Mouse (Mus musculus): ENCODE measurements around the gene Ganab.
"Not testable (repeated sequence)": the region's sequence is repeated elsewhere in the genome, so short reads cannot be mapped to it uniquely, and the experiment has no call there.

Ganab gene

DNA sequence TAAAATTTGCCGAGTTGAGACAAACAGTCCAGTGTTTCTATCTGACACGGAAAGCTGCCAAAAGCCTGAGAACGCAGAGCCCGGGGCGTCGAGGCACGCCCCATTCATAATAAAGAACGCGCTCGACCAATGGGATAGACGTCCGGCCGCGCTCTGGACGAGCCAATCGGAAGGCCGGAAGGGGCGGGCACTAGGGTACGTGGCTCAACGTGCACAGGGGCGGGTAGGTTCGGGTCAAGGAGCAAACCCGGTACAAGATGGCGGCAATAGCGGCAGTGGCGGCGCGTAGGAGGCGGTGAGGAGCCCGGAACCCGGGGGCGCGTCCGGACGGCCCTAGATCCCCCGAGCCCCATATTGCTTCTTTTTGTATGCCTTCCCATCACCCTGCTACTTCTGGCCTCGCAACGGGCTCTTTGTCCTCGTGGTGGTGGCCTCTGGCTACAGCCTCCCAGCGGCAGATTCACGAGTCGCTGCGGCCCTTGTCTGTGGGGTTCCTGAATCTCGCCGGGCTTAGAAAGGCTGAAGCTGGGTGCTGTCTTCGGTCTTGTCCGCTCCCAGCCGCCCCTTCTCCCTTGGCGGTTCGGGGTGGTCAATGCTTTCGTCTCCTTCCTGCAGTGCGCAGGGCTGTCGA, at the start of gene Ganab:
TSS of gene Ganab (plus strand) at position 207 of the 631 bp plus-strand sequence.
- DNase-seq = peak; percentile 94 to 97

- DNase-seq = no peak
Measured at GRCm38 (mm10) chr19:8848356-8848755, 49.5 kb upstream of the Ganab start.

GRCm38 (mm10) chr19:8850402-8850901, 47.4 kb upstream of the Ganab start, which contains the start of gene Lrrn4cl:
Lrrn4cl (plus strand) TSS chr19:8850768.
- no peak for DNase-seq

DNA sequence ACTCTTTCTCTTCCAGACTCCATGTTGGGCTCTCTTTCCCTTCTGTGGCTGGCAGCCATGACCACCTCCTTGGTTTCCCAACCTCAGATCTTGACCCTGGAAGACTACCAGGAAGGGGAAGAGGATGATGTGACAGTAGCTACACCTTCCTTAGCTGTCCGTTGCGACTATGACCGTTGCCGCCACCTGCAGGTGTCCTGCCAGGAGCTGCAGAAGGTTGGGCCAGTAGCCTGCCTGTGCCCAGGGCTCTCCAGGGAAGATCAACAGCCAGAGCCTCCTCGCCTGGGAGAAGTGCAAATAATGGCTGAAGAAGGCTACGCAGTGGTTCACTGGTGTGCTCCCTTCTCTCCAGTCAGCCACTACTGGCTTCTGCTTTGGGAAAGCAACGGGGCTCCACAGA, 46.2 kb upstream of the Ganab start:
- no peak for DNase-seq

DNA sequence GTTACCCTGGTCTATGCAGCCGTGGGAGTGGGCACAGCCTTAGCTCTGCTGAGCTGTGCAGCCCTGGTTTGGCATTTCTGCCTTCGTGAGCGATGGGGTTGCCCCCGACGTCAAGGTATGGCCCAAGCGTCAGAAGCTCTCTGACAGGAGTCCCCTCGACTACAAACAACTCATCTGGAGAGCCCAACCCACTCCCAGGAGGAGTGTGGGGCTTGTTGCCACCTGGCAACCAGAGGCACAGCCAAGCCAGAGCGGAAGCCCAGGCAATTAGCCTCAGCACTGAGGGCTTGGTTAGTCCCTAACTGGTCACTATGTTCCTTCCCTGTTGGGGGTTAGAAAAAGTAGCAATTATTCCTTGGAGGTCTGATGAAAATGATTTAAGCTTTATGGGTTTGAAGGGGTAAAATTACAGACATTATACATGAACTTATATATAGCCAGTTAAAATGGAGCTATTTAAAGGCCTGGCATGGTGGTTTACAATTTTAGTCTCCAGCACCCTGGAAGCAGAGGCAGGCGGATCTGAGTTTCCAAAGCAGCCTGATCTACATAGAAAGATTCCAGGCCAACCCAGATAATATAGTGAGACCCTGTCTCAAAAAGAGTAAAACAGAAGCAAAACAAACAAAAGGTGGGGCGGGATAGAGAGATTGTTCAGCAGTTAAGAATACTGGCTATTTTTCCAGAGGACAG, 45.5 kb upstream of the Ganab start:
- no peak for DNase-seq

GRCm38 (mm10) chr19:8853117-8853516, 44.8 kb upstream of the Ganab start:
- DNase-seq = no peak

DNA sequence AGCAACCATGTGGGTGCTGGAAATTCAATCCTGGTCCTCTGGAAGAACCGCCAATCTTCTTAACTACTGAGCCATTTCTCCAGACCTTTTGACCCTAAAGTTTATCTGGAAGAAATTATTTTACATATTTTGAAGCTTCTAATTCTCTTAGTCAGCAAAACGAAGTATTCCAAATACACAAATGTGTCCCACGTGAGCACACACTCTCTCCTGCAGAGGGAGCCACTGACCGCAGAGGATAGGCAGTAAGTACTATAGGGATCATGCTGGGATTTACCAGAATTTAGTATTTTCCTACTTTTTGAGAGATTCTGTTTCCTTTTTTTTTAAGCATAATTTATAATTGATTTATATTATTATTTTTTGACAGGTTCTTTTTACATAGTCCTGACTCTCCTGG, 40.2 kb upstream of the Ganab start:
- peak in 1 of 2 experiments; percentile 67 for DNase-seq

DNA sequence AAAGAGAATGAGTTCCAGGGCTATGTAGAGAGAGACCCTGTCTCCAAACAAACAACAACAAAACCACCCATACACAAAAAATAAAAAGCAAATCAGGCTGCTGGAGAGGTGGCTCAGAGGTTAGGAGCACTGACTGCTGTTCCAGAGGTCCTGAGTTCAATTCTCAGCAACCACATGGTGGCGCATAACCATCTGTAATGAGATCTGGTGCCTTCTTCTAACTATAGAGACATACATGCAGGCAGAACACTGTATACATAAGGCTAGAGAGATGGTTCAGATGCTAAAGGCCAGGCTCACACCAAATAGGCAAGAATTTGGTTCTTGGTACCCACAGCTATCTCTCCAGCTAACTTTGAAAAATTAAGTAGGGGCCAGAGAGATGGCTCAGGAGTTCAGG, 38.9 kb upstream of the Ganab start:
- peak in 1 of 2 experiments; percentile 56 for DNase-seq

DNA sequence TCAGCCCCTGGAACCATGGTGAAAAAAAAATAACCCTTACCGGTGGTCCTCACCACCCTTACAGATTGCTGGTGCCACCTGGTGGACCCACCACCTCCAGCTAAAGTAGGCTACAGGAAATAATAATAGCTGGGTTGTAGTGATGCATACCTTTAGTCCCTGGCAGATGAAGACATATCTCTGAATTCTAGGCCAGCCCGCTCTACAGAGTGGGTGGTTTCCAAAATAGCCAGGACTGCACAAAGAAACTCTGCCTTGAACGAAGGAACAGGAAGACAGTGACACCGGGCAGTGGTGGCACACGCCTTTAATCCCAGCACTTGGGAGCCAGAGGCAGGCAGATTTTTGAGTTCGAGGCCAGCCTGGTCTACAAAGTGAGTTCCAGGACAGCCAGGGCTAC, 33.6 kb upstream of the Ganab start:
- no peak for DNase-seq

DNA sequence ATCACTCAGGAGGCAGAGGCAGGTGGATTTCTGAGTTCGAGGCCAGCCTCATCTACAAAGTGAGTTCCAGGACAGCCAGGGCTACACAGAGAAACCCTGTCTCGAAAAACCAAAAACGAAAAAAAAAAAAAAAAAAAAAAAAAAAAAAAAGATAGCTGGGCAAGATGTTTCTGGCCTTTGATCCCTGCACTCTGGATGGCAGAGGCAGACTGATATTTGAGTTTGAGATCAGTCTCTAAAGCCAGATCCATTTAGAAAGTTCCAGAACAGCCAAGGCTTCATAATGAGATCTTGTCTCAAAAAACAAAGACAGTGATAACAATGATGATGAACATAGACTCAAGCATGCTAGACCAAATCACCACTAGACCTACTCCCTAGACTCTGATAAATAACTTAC, 27.5 kb upstream of the Ganab start:
- DNase-seq = not testable (repeated sequence)

DNA sequence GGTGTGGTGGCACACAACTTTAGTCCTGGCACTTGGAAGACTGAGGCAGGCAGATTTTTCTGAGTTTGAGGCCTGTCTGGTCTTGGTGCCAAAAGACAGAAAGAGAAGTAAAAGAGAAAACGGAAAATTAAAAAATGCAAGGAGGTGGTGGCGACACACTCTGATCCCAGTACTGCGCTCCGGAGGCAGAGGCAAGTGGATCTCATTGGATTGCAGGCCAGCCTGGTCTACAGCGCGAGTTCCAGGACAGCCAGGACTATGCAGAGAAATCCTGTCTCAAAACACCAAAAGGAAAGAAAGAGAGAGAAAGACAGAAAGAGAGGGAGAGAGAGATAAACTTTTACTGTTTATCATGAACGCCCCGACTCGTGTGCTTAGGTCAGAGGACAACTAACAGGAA, 27.0 kb upstream of the Ganab start:
- no peak for DNase-seq

- peak; percentile 98 to 99 for DNase-seq
Measured at GRCm38 (mm10) chr19:8871267-8872186, 26.3 kb upstream of the Ganab start, which contains the start of gene Ubxn1. Ubxn1 (plus strand) TSS chr19:8871496.

GRCm38 (mm10) chr19:8872266-8872840, 25.5 kb upstream of the Ganab start:
- no peak for DNase-seq

DNA sequence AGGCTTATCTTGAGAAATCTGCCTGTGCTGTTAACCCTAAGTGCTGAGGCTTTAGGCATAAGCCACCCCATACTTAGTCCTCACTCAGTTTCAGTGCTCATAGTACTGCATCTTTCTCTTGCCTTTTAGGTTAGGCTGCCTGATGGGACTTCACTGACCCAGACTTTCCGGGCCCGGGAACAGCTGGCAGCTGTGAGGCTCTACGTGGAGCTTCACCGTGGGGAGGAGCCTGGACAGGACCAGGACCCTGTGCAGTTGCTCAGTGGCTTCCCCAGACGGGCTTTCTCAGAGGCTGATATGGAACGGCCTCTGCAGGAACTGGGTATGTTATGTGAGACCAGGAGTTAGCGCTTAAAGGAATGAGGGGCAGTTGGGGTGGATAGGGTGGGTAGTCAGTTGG, 22.8 kb upstream of the Ganab start:
- no peak for DNase-seq

GRCm38 (mm10) chr19:8880311-8881033, 17.4 kb upstream of the Ganab start, which contains the start of gene Uqcc3:
Uqcc3 (minus strand) TSS chr19:8880923.
- peak; percentile 89 to 92 for DNase-seq

GRCm38 (mm10) chr19:8881034-8881392, 16.9 kb upstream of the Ganab start:
- no peak for DNase-seq

DNA sequence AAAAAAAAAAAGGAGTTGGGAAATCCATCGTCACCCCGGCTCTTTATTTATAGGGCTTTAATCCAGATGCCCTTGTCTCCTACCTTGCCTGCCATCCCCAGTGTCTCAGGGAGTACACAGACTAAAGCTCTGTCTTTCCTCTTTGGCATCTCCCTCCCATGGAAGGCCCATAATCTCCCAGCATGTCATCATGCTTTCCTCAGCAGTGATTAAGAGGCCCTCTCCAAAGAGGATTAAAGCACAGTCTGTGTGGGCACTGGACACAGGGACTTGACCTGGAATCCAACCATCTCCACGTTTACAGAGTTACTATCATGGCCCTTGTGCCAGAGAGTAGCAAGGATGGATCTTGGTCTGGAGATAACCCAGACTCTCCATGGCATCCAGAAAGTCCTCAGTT, 14.3 kb upstream of the Ganab start, which contains the start of the genes Lbhd1 and Gm49403:
TSS of gene Lbhd1 (plus strand) at position 117 of the 400 bp plus-strand sequence.
TSS of gene Gm49403 (plus strand) at position 315 of the 400 bp plus-strand sequence.
- DNase-seq = no peak

DNA sequence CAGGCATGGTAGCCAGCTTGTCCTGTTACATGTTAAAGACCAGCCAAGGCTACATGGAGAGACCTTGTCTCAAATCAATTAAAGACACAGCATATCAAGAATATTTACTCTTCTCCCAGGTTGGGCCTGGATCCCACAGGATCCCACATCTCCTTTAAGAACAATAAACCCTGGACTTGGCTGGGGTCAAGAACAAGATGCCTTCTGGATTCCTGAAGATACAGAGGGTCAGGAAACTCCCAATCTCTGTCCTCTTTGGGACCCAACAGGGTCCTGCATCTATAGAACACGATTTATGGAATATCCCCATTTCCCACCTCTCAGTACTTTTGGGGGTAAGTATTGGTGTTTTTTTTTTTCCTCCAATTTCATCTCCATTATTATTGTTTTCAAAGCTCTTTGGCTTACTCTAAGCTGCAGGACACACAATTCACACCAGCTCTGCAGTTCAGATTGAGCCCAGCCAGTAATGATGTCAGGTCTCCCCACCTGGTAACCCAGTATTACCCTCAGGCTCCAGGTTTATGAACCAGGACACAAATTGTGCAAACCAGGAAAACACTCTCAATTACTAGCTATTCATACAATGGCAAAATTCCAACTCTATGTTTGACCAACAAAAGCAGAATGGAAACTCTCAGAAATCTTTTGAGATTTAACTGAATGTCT, 10.8 kb upstream of the Ganab start:
- DNase-seq = no peak

DNA sequence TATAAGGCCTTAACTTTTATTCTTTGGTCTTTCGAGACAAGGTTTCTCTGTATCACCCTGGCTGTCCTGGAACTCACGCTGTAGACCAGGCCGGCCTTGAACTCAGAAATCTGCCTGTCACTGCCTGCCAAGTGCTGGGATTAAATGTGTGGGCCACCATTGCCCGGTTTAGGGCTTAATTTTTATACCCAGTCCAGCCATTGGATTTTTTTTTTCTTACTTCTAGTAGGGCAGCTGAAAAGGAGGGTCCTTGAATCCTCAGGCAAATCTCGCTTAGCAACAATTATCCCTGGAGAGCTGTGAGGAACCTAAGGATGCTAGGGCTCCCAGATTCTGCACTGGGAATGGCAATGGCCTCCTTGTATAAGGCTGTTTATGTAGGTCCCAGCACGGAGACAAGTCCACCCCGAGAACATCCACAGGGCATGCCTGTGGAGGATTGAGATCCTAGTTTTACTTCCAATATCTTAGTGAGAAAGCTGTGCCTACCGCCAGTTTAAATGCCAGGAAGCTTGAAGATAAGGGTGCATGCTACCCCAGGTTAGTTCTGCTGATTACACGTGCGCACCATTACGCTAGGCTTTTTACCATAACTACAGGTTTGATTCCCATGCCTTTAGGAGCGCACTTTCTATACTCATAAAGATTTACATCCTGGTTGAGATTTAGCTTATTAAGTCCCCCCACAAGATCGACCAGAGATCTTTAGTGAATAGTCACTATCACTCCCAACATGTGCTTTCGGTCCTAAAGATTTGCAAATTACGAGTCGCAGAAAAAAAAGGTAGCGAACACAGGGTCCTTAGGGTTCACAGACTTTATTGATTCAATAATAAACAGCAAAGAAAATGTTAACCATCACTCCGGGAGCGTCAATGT, 10.0 kb upstream of the Ganab start:
- DNase-seq = no peak

Data from cerebellum, postnatal 25 days (tissue).